Mouse (Mus musculus) bone marrow, adult 2 months (tissue): ENCODE results near the gene 4930523C07Rik. TPM values are rescaled to one million over a fixed set of nuclear protein-coding genes. Genes with fewer than 3 reads are reported as not detected.

Source experiments
- H3K27ac ChIP-seq: fragments of 200-500 bp; 2 replicates; pipeline ENCODE4 v1.5.1; 2012; ENCODE audit warnings: low read depth, mild to moderate bottlenecking, control low read depth, inconsistent platforms, low read length; ENCODE audit not compliant: control insufficient read depth, poor library complexity, insufficient read depth
- H3K4me1 ChIP-seq: fragments of 200-500 bp; 2 replicates; pipeline ENCODE4 v1.6.1; 2011; ENCODE audit warnings: low read length; ENCODE audit not compliant: control insufficient read depth, insufficient read depth
- H3K4me3 ChIP-seq: fragments of 200-500 bp; replicated peaks from 2 replicates; pipeline ENCODE3; 2011; ENCODE audit warnings: mild to moderate bottlenecking, low read depth, low read length, control low read depth; ENCODE audit not compliant: control insufficient read depth
- CTCF ChIP-seq: fragments of 200-500 bp; IDR thresholded peaks from 2 replicates; pipeline ENCODE4 v1.5.1; 2011; ENCODE audit warnings: low read length, control low read depth; ENCODE audit not compliant: control insufficient read depth, insufficient read depth
- POLR2A ChIP-seq: fragments of 200-500 bp; IDR thresholded peaks from 2 replicates; pipeline ENCODE4 v1.6.1; 2011; ENCODE audit warnings: low read depth, mild to moderate bottlenecking, control low read depth, low read length, borderline replicate concordance; ENCODE audit not compliant: control insufficient read depth
- WGBS: fragments of 180-500 bp; shearing (Covaris S2); methylation state at CpG from one replicate; pipeline ENCODE4 v1.1.7; 2018; 5-methylcytosine and 5-hydroxymethylcytosine counted together
- polyA plus RNA-seq: library from polyadenylated mRNA; stranded (reverse); fragments of >200 nt; gene quantifications from 2 replicates; pipeline ENCODE4 v1.2.4, GENCODE M21; 2011; ENCODE audit warnings: low replicate concordance; ENCODE audit not compliant: missing spikeins, insufficient read depth, insufficient read length

Gene 4930523C07Rik
- 70.1 and 95.2 TPM in 2 replicates for polyA plus RNA-seq

GRCm38 (mm10) chr1:160044237-160045021, at the start of gene 4930523C07Rik:
4930523C07Rik (plus strand) TSS chr1:160044382.
- Histone ChIP-seq H3K4me3 (peak within 1 kb of the TSS; percentile 62), H3K27ac (peak within 1 kb of the TSS; percentile 92), H3K4me1 (peaks cover 3% of the 10 kb centered on the region)
- WGBS: 1% methylated on average over 33 of the region's 33 CpGs
- TF ChIP-seq POLR2A: peak; percentile 75
- TF ChIP-seq CTCF: peak; percentile 64

- peaks cover 2% of the 10 kb centered on the region for H3K4me1 ChIP-seq
- H3K4me3 ChIP-seq: no peak overlapping the region
- TF ChIP-seq POLR2A: no peak
- WGBS: 35% methylated on average over 2 of the region's 2 CpGs
- H3K27ac ChIP-seq: no peak overlapping the region
These were observed 46.9 kb upstream of the 4930523C07Rik start for GRCm38 (mm10) chr1:159997329-159997728.

GRCm38 (mm10) chr1:159998349-159998748, 45.8 kb upstream of the 4930523C07Rik start:
- TF ChIP-seq CTCF (no peak), POLR2A (no peak)
- WGBS: 72% methylated on average over 1 of the region's 1 CpGs
- H3K27ac ChIP-seq: no peak overlapping the region

GRCm38 (mm10) chr1:159999232-159999631, 45.0 kb upstream of the 4930523C07Rik start:
- Histone ChIP-seq H3K4me1 (peaks cover 2% of the 10 kb centered on the region), H3K4me3 (no peak overlapping the region), H3K27ac (no peak overlapping the region)
- TF ChIP-seq POLR2A (no peak), CTCF (no peak)
- 71% methylated on average over 3 of the region's 3 CpGs for WGBS

More at GRCm38 (mm10) chr1:159998349-159998748, 45.8 kb upstream of the 4930523C07Rik start:
- peaks cover 2% of the 10 kb centered on the region for H3K4me1 ChIP-seq
- H3K4me3 ChIP-seq: no peak overlapping the region

GRCm38 (mm10) chr1:160005319-160005718, 38.9 kb upstream of the 4930523C07Rik start:
- H3K4me3 ChIP-seq: no peak overlapping the region
- 78% methylated on average over 4 of the region's 4 CpGs for WGBS
- no peak overlapping the region for H3K27ac ChIP-seq
- TF ChIP-seq POLR2A (no peak), CTCF (no peak)
- H3K4me1 ChIP-seq: no peaks in the 10 kb centered on the region; the same call in 1 of the 2 replicates

- TF ChIP-seq CTCF: no peak
- no peak for TF ChIP-seq POLR2A
- Histone ChIP-seq H3K4me1 (no peaks in the 10 kb centered on the region; the same call in 1 of the 2 replicates), H3K27ac (no peak overlapping the region), H3K4me3 (no peak overlapping the region)
- WGBS: 83% methylated on average over 8 of the region's 8 CpGs
These were observed 37.1 kb upstream of the 4930523C07Rik start for GRCm38 (mm10) chr1:160006919-160007588.

- WGBS: 9% methylated on average over 3 of the region's 3 CpGs
- Histone ChIP-seq H3K4me3 (no peak overlapping the region), H3K27ac (no peak overlapping the region), H3K4me1 (no peaks in the 10 kb centered on the region; the same call in 1 of the 2 replicates)
- TF ChIP-seq CTCF: no peak
These were observed 31.1 kb upstream of the 4930523C07Rik start for GRCm38 (mm10) chr1:160013042-160013441.

GRCm38 (mm10) chr1:160024339-160024980, 19.7 kb upstream of the 4930523C07Rik start:
- peak overlapping the region; percentile 85 for H3K27ac ChIP-seq
- 5% methylated on average over 10 of the region's 10 CpGs for WGBS
- peak overlapping the region; percentile 32 for H3K4me3 ChIP-seq
- TF ChIP-seq POLR2A: no peak
- TF ChIP-seq CTCF: no peak
- H3K4me1 ChIP-seq: peaks cover 6% of the 10 kb centered on the region; the same call in 1 of the 2 replicates
